Mouse (Mus musculus) layer of hippocampus, adult 11-12 months (tissue): ENCODE results near the gene Cd3g.

Experiments
- DNase-seq: peaks from one replicate; pipeline ENCODE4 v3.0.0; 2022; ENCODE audit warnings: low spot score

Cd3g gene

GRCm38 (mm10) chr9:44919606-44920005 is 60.6 kb downstream of the Cd3g start:
- no peak for DNase-seq
